Mouse (Mus musculus) heart, embryonic 13.5 days (tissue): Measurements from ENCODE around the gene Ctxn2. TPM values are rescaled to one million over a fixed set of nuclear protein-coding genes. Genes with fewer than 3 reads are reported as not detected.

Source experiments
- ATAC-seq: fragments of 200-750 bp; cut with Nextera tagmentation; 2 replicates; pipeline ENCODE4 v1.8.0; 2017; ENCODE audit warnings: moderate TSS enrichment; ENCODE audit not compliant: insufficient number of reproducible peaks, low FRiP score, low TSS enrichment; ENCODE audit errors: extremely low read depth
- H3K27ac ChIP-seq: fragments of 300-500 bp; sonication (generic); replicated peaks from 2 replicates; pipeline ENCODE4 v1.5.1; 2015; ENCODE audit warnings: moderate library complexity, mild to moderate bottlenecking, inconsistent platforms
- H3K27me3 ChIP-seq: fragments of 300-500 bp; sonication (generic); replicated peaks from 2 replicates; pipeline ENCODE4 v1.6.1; 2015; ENCODE audit warnings: mild to moderate bottlenecking, inconsistent platforms
- H3K36me3 ChIP-seq: fragments of 300-500 bp; sonication (generic); 2 replicates; pipeline ENCODE4 v1.6.1; 2015; ENCODE audit warnings: mild to moderate bottlenecking, inconsistent platforms
- H3K4me1 ChIP-seq: fragments of 300-500 bp; sonication (generic); 2 replicates; pipeline ENCODE4 v1.6.1; 2015; ENCODE audit warnings: inconsistent platforms
- H3K4me2 ChIP-seq: fragments of 300-500 bp; sonication (generic); 2 replicates; pipeline ENCODE4 v1.6.1; 2015; ENCODE audit warnings: inconsistent platforms, mild to moderate bottlenecking, moderate library complexity
- H3K4me3 ChIP-seq: fragments of 300-500 bp; sonication (generic); 2 replicates; pipeline ENCODE4 v1.5.1; 2015; ENCODE audit warnings: moderate library complexity, mild to moderate bottlenecking, inconsistent platforms
- H3K9ac ChIP-seq: fragments of 300-500 bp; sonication (generic); 2 replicates; pipeline ENCODE4 v1.6.1; 2015; ENCODE audit warnings: inconsistent platforms, mild to moderate bottlenecking, moderate library complexity
- H3K9me3 ChIP-seq: fragments of 300-500 bp; sonication (generic); 2 replicates; pipeline ENCODE4 v1.6.1; 2016; ENCODE audit warnings: inconsistent platforms
- WGBS: fragments of 180-500 bp; shearing (Covaris S2); methylation state at CpG from one replicate; pipeline ENCODE4 v1.1.7; 2015; ENCODE audit warnings: mixed read lengths; 5-methylcytosine and 5-hydroxymethylcytosine counted together
- polyA plus RNA-seq: library from polyadenylated mRNA; unstranded; fragments of >200 nt; fragmentation: Nextera tagmentation; extraction: Ambion mirVana; gene quantifications from 2 replicates; pipeline ENCODE4 v1.2.1, GENCODE M21; 2015

Ctxn2 gene
- polyA plus RNA-seq, 1 experiment from 2014 or later: not detected

DNA sequence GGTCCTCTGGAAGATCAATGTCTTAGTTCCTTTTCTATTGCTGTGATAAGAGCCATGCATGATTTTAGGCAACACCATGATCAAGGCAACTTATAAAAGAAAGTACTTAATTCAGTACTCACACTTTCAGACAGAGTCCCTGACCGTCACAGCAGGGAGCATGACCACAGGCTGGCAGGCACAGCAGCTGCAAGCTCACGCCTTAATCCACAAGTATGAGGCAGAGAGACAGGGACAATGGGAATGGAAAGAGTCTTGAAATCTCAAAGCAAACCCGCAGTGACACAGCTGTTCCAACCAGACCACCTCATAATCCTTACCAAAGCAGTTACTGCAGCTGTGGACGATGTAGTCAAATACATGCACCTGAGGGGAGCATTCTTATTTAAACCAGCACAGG is 2.4 kb upstream of the Ctxn2 start:
- peaks cover 5% of the 10 kb centered on the region; the same call in 1 of the 2 replicates for H3K27me3 ChIP-seq
- ATAC-seq: no peak
- peaks cover 9% of the 10 kb centered on the region for H3K4me1 ChIP-seq
- H3K36me3 ChIP-seq: no peaks in the 10 kb centered on the region
- 30% methylated on average over 4 of the region's 4 CpGs for WGBS
- no peak overlapping the region for H3K4me3 ChIP-seq
- no peak overlapping the region for H3K9ac ChIP-seq
- no peak overlapping the region for H3K4me2 ChIP-seq
- no peak overlapping the region for H3K27ac ChIP-seq
- H3K9me3 ChIP-seq: no peaks in the 10 kb centered on the region

DNA sequence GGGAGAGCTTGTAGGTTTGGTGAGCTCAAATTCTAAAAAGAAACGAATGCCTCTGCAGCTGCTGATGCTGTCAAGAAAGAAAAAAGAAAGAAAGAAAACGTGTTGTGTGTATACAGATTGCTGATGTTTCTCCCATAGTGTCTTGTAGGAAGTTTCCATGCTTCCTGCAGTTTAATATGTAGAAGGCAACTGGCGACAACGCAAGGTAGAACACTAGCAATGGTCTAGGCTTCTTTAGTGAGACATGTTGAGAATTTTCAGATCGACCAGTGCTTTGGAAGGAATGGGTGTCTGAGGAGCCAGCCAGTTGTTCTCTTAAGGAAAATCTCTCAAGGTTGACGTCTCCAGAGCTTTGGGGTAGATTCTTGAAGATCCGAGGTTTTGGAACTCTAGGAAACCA is 354 bp downstream of the Ctxn2 start:
- Histone ChIP-seq H3K4me2 (peak overlapping the region; percentile 75), H3K9me3 (no peaks in the 10 kb centered on the region), H3K27me3 (peaks cover 5% of the 10 kb centered on the region; the same call in 1 of the 2 replicates), H3K9ac (peak overlapping the region; percentile 24; the same call in 1 of the 2 replicates), H3K27ac (no peak overlapping the region), H3K36me3 (no peaks in the 10 kb centered on the region), H3K4me3 (peak overlapping the region; percentile 42), H3K4me1 (peaks cover 9% of the 10 kb centered on the region)
- WGBS: 25% methylated on average over 7 of the region's 7 CpGs
- ATAC-seq: no peak

DNA sequence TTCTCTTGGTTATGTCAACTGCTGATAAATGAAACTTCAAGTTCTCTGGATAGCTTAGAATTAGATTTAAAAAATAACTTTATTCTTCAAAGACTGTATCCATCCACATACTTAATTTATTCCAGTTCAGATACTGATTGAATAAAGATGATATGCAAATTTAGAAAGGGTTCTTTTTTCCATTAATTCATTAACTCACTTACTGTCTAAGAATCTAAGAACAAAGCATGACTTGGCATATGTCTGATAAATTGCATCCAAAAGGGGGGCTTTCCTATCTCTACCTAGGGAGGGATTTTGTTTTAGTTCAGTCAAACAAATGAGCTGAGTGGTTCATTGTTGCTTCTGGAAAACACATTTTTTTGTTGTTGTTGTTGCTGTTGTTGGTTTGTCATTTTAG is 5.8 kb downstream of the Ctxn2 start:
- H3K27ac ChIP-seq: no peak overlapping the region
- H3K9ac ChIP-seq: no peak overlapping the region
- H3K9me3 ChIP-seq: no peaks in the 10 kb centered on the region
- ATAC-seq: no peak
- no peak overlapping the region for H3K4me2 ChIP-seq
- no peaks in the 10 kb centered on the region for H3K36me3 ChIP-seq
- H3K27me3 ChIP-seq: no peaks in the 10 kb centered on the region; the same call in 1 of the 2 replicates
- no peaks in the 10 kb centered on the region for H3K4me1 ChIP-seq
- H3K4me3 ChIP-seq: no peak overlapping the region

DNA sequence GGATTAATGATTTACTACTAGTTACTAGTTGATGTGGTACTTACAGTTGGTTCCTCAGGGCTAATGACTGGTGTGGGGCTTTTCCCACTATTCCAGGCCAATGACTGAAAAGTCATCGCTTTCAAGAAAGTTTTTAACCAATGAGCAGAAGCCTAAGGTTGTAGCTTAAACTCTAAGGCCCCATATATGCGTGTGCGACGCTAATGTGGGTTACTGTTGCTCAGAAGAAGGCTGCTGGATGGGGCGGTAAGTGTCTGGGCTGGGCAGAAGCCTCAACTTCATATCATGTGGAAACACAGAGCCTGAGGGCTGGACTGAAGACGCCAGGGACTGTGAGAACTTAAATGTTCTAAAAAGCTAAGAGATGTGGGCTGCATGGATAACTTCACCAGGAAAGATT is 15.9 kb downstream of the Ctxn2 start, which contains the start of gene Slc12a1:
TSS of gene Slc12a1 (plus strand) at position 118 of the 400 bp plus-strand sequence.
- H3K27ac ChIP-seq: no peak within 1 kb of the TSS
- no peaks in the 10 kb centered on the region for H3K36me3 ChIP-seq
- H3K27me3 ChIP-seq: no peaks in the 10 kb centered on the region
- no peak within 1 kb of the TSS for H3K4me3 ChIP-seq
- H3K4me1 ChIP-seq: no peaks in the 10 kb centered on the region
- H3K9ac ChIP-seq: no peak within 1 kb of the TSS
- WGBS: 78% methylated on average over 6 of the region's 6 CpGs
- H3K9me3 ChIP-seq: no peaks in the 10 kb centered on the region
- no peak for ATAC-seq
- H3K4me2 ChIP-seq: no peak within 1 kb of the TSS

DNA sequence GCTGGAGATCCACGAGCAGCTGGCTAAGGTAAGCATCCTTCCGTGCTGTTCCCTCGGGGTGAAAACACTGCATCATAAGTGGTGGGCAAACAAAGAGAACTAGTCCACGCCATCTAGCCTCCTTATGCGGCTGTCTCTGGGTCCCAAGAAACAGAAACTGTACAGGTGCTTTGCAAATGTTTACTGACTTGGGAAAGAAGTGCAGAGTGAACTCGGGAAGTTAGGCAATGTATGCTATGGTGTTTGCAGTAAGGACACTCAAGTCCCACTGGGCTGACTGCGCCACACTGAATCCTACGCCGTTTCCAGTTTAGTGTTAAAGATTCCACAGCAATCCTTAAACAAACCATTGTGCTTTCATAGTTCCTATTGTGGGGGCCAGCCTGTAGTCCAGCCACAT is 17.8 kb downstream of the Ctxn2 start:
- no peaks in the 10 kb centered on the region for H3K9me3 ChIP-seq
- no peak overlapping the region for H3K9ac ChIP-seq
- no peaks in the 10 kb centered on the region for H3K4me1 ChIP-seq
- no peak overlapping the region for H3K4me2 ChIP-seq
- no peak overlapping the region for H3K4me3 ChIP-seq
- WGBS: 76% methylated on average over 9 of the region's 9 CpGs
- H3K27me3 ChIP-seq: no peaks in the 10 kb centered on the region
- no peaks in the 10 kb centered on the region for H3K36me3 ChIP-seq
- no peak for ATAC-seq
- no peak overlapping the region for H3K27ac ChIP-seq

DNA sequence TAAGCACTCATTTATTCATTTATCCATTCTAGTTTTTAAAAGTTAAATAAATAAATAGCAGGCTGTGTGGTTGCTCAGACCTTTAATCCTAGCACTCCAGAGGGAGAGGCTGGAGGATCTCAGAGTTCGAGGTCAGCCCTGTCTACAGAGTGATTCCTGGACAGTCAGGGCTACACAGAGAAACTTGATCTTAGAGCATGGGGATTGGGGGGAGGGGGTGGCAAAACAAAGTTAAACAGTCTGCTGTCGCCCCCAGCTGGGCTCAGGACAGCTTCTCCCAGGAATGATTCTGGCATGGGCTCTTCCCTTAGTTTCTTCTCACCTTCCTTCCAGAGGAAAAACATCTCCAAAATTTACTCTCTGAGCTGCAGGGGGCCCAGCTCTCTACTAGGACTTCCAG is 19.0 kb downstream of the Ctxn2 start:
- Histone ChIP-seq H3K9me3 (no peaks in the 10 kb centered on the region), H3K36me3 (no peaks in the 10 kb centered on the region), H3K4me2 (no peak overlapping the region), H3K9ac (no peak overlapping the region), H3K27ac (no peak overlapping the region), H3K4me3 (no peak overlapping the region), H3K4me1 (no peaks in the 10 kb centered on the region), H3K27me3 (no peaks in the 10 kb centered on the region)
- no peak for ATAC-seq
- WGBS: 5% methylated on average over 2 of the region's 2 CpGs

DNA sequence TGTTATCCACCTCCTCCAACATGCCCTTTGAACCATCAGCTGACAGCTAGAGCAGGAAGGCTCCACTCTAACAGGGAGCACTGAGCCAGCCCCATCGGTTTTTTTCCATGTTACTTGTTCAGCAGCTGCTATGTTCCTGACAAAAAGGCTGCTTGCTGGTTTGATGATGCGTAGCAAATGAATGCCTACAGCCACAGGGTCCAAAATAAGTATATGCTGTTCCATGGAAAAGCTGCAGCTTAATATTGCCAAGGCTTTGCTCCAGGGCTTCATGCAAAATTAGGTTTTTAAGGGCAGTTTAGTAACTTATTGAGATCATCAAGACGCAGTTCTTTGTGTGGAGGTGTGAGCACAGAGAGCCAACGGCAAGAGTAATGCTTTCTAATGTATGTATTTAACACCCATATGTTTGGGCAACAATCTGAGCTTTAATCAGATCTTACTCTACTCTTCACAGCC is 25.5 kb downstream of the Ctxn2 start:
- no peak overlapping the region for H3K4me2 ChIP-seq
- no peaks in the 10 kb centered on the region for H3K27me3 ChIP-seq
- ATAC-seq: no peak
- H3K36me3 ChIP-seq: no peaks in the 10 kb centered on the region
- H3K4me3 ChIP-seq: no peak overlapping the region
- whole genome bisulfite sequencing: 72% methylated on average over 4 of the region's 4 CpGs
- no peak overlapping the region for H3K9ac ChIP-seq
- H3K27ac ChIP-seq: no peak overlapping the region
- H3K4me1 ChIP-seq: no peaks in the 10 kb centered on the region
- H3K9me3 ChIP-seq: no peaks in the 10 kb centered on the region

DNA sequence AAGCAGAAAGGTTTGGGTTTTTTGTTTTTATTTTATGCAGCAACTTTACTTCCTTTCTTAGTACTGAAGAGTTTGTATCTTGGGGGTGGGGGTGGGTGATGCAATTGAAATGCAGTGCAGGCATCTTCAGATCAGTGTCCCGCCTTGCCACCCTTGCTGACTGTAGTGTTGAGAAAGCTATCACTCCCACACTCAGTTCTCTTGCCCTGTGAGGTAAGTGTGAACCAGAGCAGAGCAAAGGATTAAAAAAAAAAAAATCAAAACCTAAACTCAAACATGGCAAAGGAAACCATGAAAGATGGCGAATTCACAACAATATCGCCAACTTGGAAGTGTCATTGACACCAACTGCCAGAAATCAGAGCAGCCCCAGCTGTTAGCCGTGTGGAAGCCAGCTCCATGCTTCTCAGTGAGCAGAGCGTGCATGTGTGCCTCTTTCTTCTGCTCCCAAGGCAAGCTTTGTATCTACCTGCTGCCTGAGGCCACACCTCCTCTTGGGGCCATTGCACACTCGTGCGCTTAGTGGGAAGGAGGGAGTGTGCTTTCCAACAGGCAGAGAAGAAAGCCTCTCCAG is 41.8 kb downstream of the Ctxn2 start:
- H3K27me3 ChIP-seq: no peaks in the 10 kb centered on the region

DNA sequence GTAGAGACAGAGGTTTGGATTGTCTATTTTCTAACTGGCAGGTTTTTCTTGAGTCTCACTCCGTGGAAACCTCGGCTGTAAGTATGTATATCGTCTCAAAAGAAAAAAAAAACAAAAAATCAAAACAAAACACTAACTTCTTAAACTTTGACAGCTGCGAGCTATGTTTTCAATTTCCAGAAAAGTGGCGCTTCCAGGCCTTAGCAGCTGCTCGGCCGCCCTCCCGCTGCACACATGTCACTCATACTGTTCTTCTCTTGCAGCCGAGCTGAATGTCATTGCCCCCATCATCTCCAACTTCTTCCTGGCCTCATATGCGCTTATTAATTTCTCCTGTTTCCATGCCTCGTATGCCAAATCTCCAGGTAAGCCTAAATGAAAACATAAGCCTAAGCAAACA is 51.4 kb downstream of the Ctxn2 start:
- Histone ChIP-seq H3K36me3 (no peaks in the 10 kb centered on the region), H3K9me3 (no peaks in the 10 kb centered on the region), H3K4me1 (no peaks in the 10 kb centered on the region), H3K27ac (no peak overlapping the region), H3K9ac (no peak overlapping the region), H3K4me2 (no peak overlapping the region), H3K4me3 (no peak overlapping the region), H3K27me3 (no peaks in the 10 kb centered on the region)
- no peak for ATAC-seq
- 78% methylated on average over 11 of the region's 11 CpGs for WGBS

More for the DNA sequence above, 41.8 kb downstream of the Ctxn2 start:
- H3K36me3 ChIP-seq: no peaks in the 10 kb centered on the region
- H3K4me1 ChIP-seq: no peaks in the 10 kb centered on the region
- no peak overlapping the region for H3K27ac ChIP-seq
- H3K4me3 ChIP-seq: no peak overlapping the region
- no peak overlapping the region for H3K4me2 ChIP-seq
- no peak overlapping the region for H3K9ac ChIP-seq
- no peak for ATAC-seq
- H3K9me3 ChIP-seq: no peaks in the 10 kb centered on the region
- WGBS: 67% methylated on average over 7 of the region's 7 CpGs

DNA sequence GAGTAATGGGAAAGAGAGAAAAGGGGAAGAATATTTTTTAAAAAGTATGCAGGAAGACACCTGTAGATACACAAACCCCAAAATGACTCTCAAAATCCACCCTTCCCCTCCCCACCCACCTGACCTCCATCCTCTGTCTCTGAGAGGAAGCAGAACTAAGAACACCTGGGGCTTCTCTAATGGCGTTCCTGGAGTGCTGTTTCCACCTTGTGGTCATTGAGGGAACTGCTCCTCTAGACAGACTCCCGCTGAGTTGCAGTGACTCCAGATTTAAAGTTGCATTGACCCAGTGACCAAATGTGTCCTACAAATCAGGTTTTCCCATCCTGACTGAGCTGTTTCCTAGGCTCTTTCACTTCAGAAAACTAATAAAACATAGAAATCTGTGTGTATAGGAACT is 52.7 kb downstream of the Ctxn2 start:
- no peak for ATAC-seq
- WGBS: 2% methylated on average over 2 of the region's 2 CpGs
- Histone ChIP-seq H3K27me3 (no peaks in the 10 kb centered on the region), H3K36me3 (no peaks in the 10 kb centered on the region), H3K9me3 (no peaks in the 10 kb centered on the region), H3K27ac (no peak overlapping the region), H3K9ac (no peak overlapping the region), H3K4me3 (no peak overlapping the region), H3K4me1 (no peaks in the 10 kb centered on the region), H3K4me2 (no peak overlapping the region)

DNA sequence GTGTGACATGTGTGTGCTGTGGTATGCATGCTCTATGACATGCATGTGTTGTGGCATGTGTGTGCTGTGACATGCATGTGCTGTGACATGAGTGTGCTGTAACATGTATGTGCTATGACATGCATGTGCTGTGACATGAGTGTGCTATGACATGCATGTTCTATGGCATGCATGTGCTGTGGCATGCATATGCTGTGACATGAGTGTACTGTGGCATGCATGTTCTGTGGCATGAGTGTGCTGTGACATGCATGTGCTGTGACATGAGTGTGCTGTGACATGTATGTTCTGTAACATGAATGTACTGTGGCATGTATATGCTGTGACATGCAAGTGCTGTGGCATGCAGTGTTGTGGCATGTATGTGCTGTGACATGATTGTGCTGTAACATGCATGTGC is 56.4 kb downstream of the Ctxn2 start:
- no peaks in the 10 kb centered on the region for H3K9me3 ChIP-seq
- H3K4me3 ChIP-seq: no peak overlapping the region
- H3K9ac ChIP-seq: no peak overlapping the region
- H3K27me3 ChIP-seq: no peaks in the 10 kb centered on the region
- no peaks in the 10 kb centered on the region for H3K4me1 ChIP-seq
- H3K4me2 ChIP-seq: no peak overlapping the region
- H3K36me3 ChIP-seq: no peaks in the 10 kb centered on the region
- H3K27ac ChIP-seq: no peak overlapping the region
- ATAC-seq: no peak

DNA sequence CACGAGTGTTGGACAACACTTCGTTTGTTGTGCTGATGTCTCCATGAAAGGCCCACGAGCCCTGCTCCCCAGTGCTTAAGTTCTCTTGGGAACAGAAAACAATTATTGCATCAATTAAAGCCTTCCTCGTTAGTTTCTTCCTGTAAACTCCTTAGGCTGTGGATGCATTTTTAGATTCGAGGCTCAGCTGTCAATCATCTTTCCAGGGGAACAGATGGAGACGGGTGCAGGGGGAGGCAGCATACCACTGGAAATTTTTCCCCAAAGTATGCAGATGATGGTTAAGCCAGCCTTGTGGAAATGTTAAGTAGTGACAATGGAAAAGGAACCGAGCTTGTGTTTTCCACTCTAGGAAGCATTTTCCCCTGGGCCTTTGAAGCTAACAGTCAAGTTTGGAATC is 60.3 kb downstream of the Ctxn2 start:
- H3K4me2 ChIP-seq: no peak overlapping the region
- no peak overlapping the region for H3K27ac ChIP-seq
- no peaks in the 10 kb centered on the region for H3K9me3 ChIP-seq
- H3K4me3 ChIP-seq: no peak overlapping the region
- no peaks in the 10 kb centered on the region for H3K4me1 ChIP-seq
- H3K9ac ChIP-seq: no peak overlapping the region
- WGBS: 62% methylated on average over 7 of the region's 7 CpGs
- no peaks in the 10 kb centered on the region for H3K36me3 ChIP-seq
- ATAC-seq: no peak
- H3K27me3 ChIP-seq: no peaks in the 10 kb centered on the region
